ENCODE assay signal across 11 mouse cellular contexts in genomic region chr12:108675614-108676401, GRCm38 (mm10). TPM values are rescaled to one million over a fixed set of nuclear protein-coding genes. Genes with fewer than 3 reads are reported as not detected.
A peak's percentile ranks its signal among the peaks of the same experiment; 100 is the strongest.
DNase-seq lines count a peak whose midpoint lies in the region; ATAC-seq and TF ChIP-seq lines count a peak whose summit lies in the region.
"Had no signal": no experiment of that assay in that cellular context is flagged by ENCODE, and none has a peak within 500 bp of the region (broad histone marks: within the 10 kb centered on the region; RNA-seq: fewer than 3 reads in every experiment).

No protein-coding gene starts in this region.

- TF ChIP-seq CTCF in hindbrain, postnatal 0 days (IDR thresholded peaks at IDR 0.05; ENCODE audit: low read depth), result peak; percentile 44
- 0 out of 2 replicates have a peak, but pooled peaks have one; percentile 14 for TF ChIP-seq CTCF in embryonic fibroblast, embryonic 13.5 days (IDR thresholded peaks at IDR 0.05; ENCODE audit: borderline replicate concordance, insufficient read depth, low read length)

- no peak for ATAC-seq in hindbrain, postnatal 0 days
- ATAC-seq in hindbrain, embryonic 12.5 days (ENCODE audit: low FRiP score), result no peak
- ATAC-seq: forebrain, embryonic 16.5 days had no signal

- no peaks in the 10 kb centered on the region for H3K4me1 ChIP-seq in hindbrain, postnatal 0 days (ENCODE audit: insufficient read depth, low read length)
- H3K4me1 ChIP-seq in hindbrain, embryonic 12.5 days, result no peaks in the 10 kb centered on the region
- H3K4me1 ChIP-seq in embryonic fibroblast, embryonic 13.5 days (ENCODE audit: control insufficient read depth, insufficient read depth, low read length), result no peaks in the 10 kb centered on the region; the same call in 1 of the 2 replicates
- H3K4me1 ChIP-seq: hindbrain, embryonic 10.5 days had no signal

- TF ChIP-seq POLR2A in embryonic fibroblast, embryonic 13.5 days (IDR thresholded peaks at IDR 0.05; ENCODE audit: low read depth, low read length), result no peak

- no peak overlapping the region for H3K4me3 ChIP-seq in hindbrain, postnatal 0 days (ENCODE audit: low read length)
- no peak overlapping the region for H3K4me3 ChIP-seq in hindbrain, embryonic 12.5 days
- no peak overlapping the region for H3K4me3 ChIP-seq in embryonic fibroblast, embryonic 13.5 days (ENCODE audit: insufficient read depth, low read length)
- H3K4me3 ChIP-seq: hindbrain, embryonic 10.5 days had no signal

- 73% methylated on average over 8 of the region's 8 CpGs for WGBS in hindbrain, postnatal 0 days
- WGBS in hindbrain, embryonic 12.5 days, result 81% methylated on average over 8 of the region's 8 CpGs

- H3K27ac ChIP-seq in hindbrain, postnatal 0 days, result no peak overlapping the region
- no peak overlapping the region for H3K27ac ChIP-seq in hindbrain, embryonic 12.5 days
- H3K27ac ChIP-seq in embryonic fibroblast, embryonic 13.5 days (ENCODE audit: insufficient read depth, low read length), result peak overlapping the region; percentile 80; the same call in 1 of the 2 replicates
- H3K27ac ChIP-seq: hindbrain, embryonic 10.5 days had no signal

- H3K9ac ChIP-seq in hindbrain, postnatal 0 days (replicated peaks; ENCODE audit: low read length), result no peak overlapping the region
- no peak overlapping the region for H3K9ac ChIP-seq in hindbrain, embryonic 12.5 days

- DNase-seq in hindbrain, postnatal 0 days (ENCODE audit: low spot score), result peak; percentile 34
- peak; percentile 12 for DNase-seq in Muller cell, postnatal 12 days (ENCODE audit: inconsistent ontology term)
- DNase-seq in kidney, postnatal 36 days, result peak; percentile 81 to 90
- no peak for DNase-seq in embryo, embryonic 9.5 days (ENCODE audit: extremely low spot score)
- no peak for DNase-seq in ovary, postnatal 10 days (ENCODE audit: low spot score)
- no peak for DNase-seq in ovary, postnatal 36 days (ENCODE audit: low spot score)
- DNase-seq: spleen, adult 18-20 months had no signal

- no peaks in the 10 kb centered on the region for H3K27me3 ChIP-seq in hindbrain, postnatal 0 days (ENCODE audit: insufficient read depth, low read length)
- H3K27me3 ChIP-seq in hindbrain, embryonic 12.5 days, result no peaks in the 10 kb centered on the region

- no peak overlapping the region for H3K4me2 ChIP-seq in hindbrain, postnatal 0 days (ENCODE audit: low read depth, low read length)
- no peak overlapping the region for H3K4me2 ChIP-seq in hindbrain, embryonic 12.5 days (replicated peaks)

- peaks cover 50% of the 10 kb centered on the region for H3K36me3 ChIP-seq in hindbrain, postnatal 0 days (ENCODE audit: insufficient read depth, low read length)
- H3K36me3 ChIP-seq in hindbrain, embryonic 12.5 days, result peaks cover 71% of the 10 kb centered on the region

- H3K9me3 ChIP-seq in hindbrain, postnatal 0 days (ENCODE audit: low read length), result no peaks in the 10 kb centered on the region
- no peaks in the 10 kb centered on the region for H3K9me3 ChIP-seq in hindbrain, embryonic 12.5 days (replicated peaks)
- H3K9me3 ChIP-seq: hindbrain, embryonic 10.5 days had no signal

RNA-seq across cellular contexts. Expression of gene Degs2, which starts 26.3 kb away (rescaled TPM):
- 0.10 and 0.47 TPM in 2 replicates for total RNA-seq in hindbrain, postnatal 0 days (2014; rRNA removed)
- 0.73 and 1.4 TPM in 2 replicates for polyA plus RNA-seq in hindbrain, postnatal 0 days (2015; fragmentation: Nextera tagmentation; extraction: Ambion mirVana)
- polyA plus RNA-seq in hindbrain, embryonic 12.5 days (2016; fragmentation: Nextera tagmentation; extraction: Ambion mirVana), result 1.7 and 2.2 TPM in 2 replicates
- not detected in 2 replicates for polyA plus RNA-seq in embryonic fibroblast, embryonic 13.5 days (2011; ENCODE audit: insufficient read length, low read depth, missing spikeins)

Comparison
In these comparisons a context has a peak if more than half of its experiments do, and no peak if none do; other contexts are left out.
1. DNase-seq: peak in hindbrain, postnatal 0 days (single experiment), Muller cell, postnatal 12 days (single experiment) and kidney, postnatal 36 days (2 of 2); none in embryo, embryonic 9.5 days (single experiment), ovary, postnatal 10 days (single experiment) and ovary, postnatal 36 days (single experiment).